Mouse (Mus musculus) ovary, postnatal 36 days (tissue): ENCODE measurements at regions not wholly inside any gene's neighbourhood (a gene's known extent, or its start where the extent isn't known, plus 50 kb on each side); places are given as distances from the start of the nearest gene placed in this dataset.

ENCODE experiments used
- DNase-seq: peaks from one replicate; pipeline ENCODE4 v3.0.0; 2022; ENCODE audit warnings: low spot score, mixed read lengths

- DNase-seq, result no peak
These were observed 182.9 kb downstream of the Irs2 start for GRCm38 (mm10) chr8:10825192-10825926.

- no peak for DNase-seq
These were observed 186.4 kb downstream of the Irs2 start for GRCm38 (mm10) chr8:10821901-10822300.

GRCm38 (mm10) chr8:10814499-10814898, 193.8 kb downstream of the Irs2 start:
- DNase-seq, result no peak

GRCm38 (mm10) chr8:10812060-10812670, 196.1 kb downstream of the Irs2 start:
- no peak for DNase-seq

- DNase-seq, result no peak
These were observed 201.2 kb downstream of the Irs2 start for GRCm38 (mm10) chr8:10807040-10807439.

GRCm38 (mm10) chr8:10805405-10806151, 202.7 kb downstream of the Irs2 start:
- DNase-seq, result no peak

GRCm38 (mm10) chr8:10804974-10805373, 203.3 kb downstream of the Irs2 start:
- no peak for DNase-seq

- DNase-seq, result no peak
These were observed 206.3 kb downstream of the Irs2 start for GRCm38 (mm10) chr8:10802003-10802402.

GRCm38 (mm10) chr8:10801580-10801979, 206.7 kb downstream of the Irs2 start:
- DNase-seq, result no peak

- DNase-seq, result no peak
These were observed 209.8 kb downstream of the Irs2 start for GRCm38 (mm10) chr8:10798444-10798843.

- DNase-seq, result no peak
These were observed 213.7 kb downstream of the Irs2 start for GRCm38 (mm10) chr8:10794367-10795189.

- DNase-seq, result no peak
These were observed 214.4 kb downstream of the Irs2 start for GRCm38 (mm10) chr8:10793670-10794366.

GRCm38 (mm10) chr8:10788496-10789200, 219.6 kb downstream of the Irs2 start:
- DNase-seq, result no peak

- DNase-seq, result no peak
These were observed 222.5 kb downstream of the Irs2 start for GRCm38 (mm10) chr8:10785801-10786200.

- no peak for DNase-seq
These were observed 222.9 kb downstream of the Irs2 start for GRCm38 (mm10) chr8:10785311-10785710.

GRCm38 (mm10) chr8:10784481-10784880, 223.8 kb downstream of the Irs2 start:
- DNase-seq, result no peak

- DNase-seq, result no peak
These were observed 226.4 kb downstream of the Irs2 start for GRCm38 (mm10) chr8:10781860-10782259.

- DNase-seq, result no peak
These were observed 228.6 kb downstream of the Irs2 start for GRCm38 (mm10) chr8:10779636-10780035.

GRCm38 (mm10) chr8:10775202-10776010, 232.9 kb downstream of the Irs2 start:
- DNase-seq, result no peak

- no peak for DNase-seq
These were observed 233.5 kb downstream of the Irs2 start for GRCm38 (mm10) chr8:10774778-10775177.
